13 mouse cellular contexts compared by ENCODE assay signal in genomic region chr15:9528186-9528935, GRCm38 (mm10). TPM values are rescaled to one million over a fixed set of nuclear protein-coding genes. Genes with fewer than 3 reads are reported as not detected.
DNase-seq lines count a peak whose midpoint lies in the region; ATAC-seq and TF ChIP-seq lines count a peak whose summit lies in the region.
"Had no signal": no experiment of that assay in that cellular context is flagged by ENCODE, and none has a peak within 500 bp of the region (broad histone marks: within the 10 kb centered on the region; RNA-seq: fewer than 3 reads in every experiment).

No protein-coding gene starts in this region.

- no peaks in the 10 kb centered on the region for H3K36me3 ChIP-seq in thymus, adult 2 months (ENCODE audit: control insufficient read depth, insufficient read depth, low read length)
- no peaks in the 10 kb centered on the region for H3K36me3 ChIP-seq in forebrain, embryonic 15.5 days
- H3K36me3 ChIP-seq in intestine, embryonic 15.5 days, result no peaks in the 10 kb centered on the region

- H3K4me1 ChIP-seq in thymus, adult 2 months (replicated peaks; ENCODE audit: control insufficient read depth, insufficient read depth, low read length), result peaks cover 3% of the 10 kb centered on the region; the same call in 1 of the 2 replicates
- H3K4me1 ChIP-seq in forebrain, embryonic 15.5 days, result no peaks in the 10 kb centered on the region
- no peaks in the 10 kb centered on the region for H3K4me1 ChIP-seq in intestine, embryonic 15.5 days (replicated peaks)

- H3K27ac ChIP-seq in thymus, adult 2 months (ENCODE audit: control insufficient read depth, insufficient read depth, low read length), result no peak overlapping the region
- no peak overlapping the region for H3K27ac ChIP-seq in forebrain, embryonic 15.5 days (replicated peaks)
- H3K27ac ChIP-seq in intestine, embryonic 15.5 days, result no peak overlapping the region

- no peak for TF ChIP-seq CTCF in thymus, adult 2 months (IDR thresholded peaks at IDR 0.05; ENCODE audit: borderline replicate concordance, control insufficient read depth, extremely low read depth, insufficient read depth, low read length, poor library complexity)

- no peak for TF ChIP-seq POLR2A in thymus, adult 2 months (IDR thresholded peaks at IDR 0.05; ENCODE audit: control insufficient read depth, extremely low read depth, insufficient read depth, low read length, poor library complexity)

- ATAC-seq in frontal cortex, adult (ENCODE audit: low TSS enrichment), result peak; percentile 55; the same call in 1 of the 2 replicates
- ATAC-seq in inflammation-experienced regulatory T-cells, adult 6 months, result peak; percentile 61
- ATAC-seq in forebrain, embryonic 15.5 days (replicated peaks), result no peak
- no peak for ATAC-seq in intestine, embryonic 15.5 days
- ATAC-seq: intestine, embryonic 16.5 days had no signal

- DNase-seq in frontal cortex, postnatal 10 days (ENCODE audit: low spot score in 2 of 2), result no peak
- DNase-seq in thymus, adult 2 months, result peak; percentile 14
- DNase-seq in thymus, postnatal 36 days, result no peak
- DNase-seq in thymus, postnatal 4 days, result peak; percentile 15
- DNase-seq: embryo, embryonic 11 days; gastrocnemius, postnatal 25 days; lung, adult 2 months had no signal

- no peak overlapping the region for H3K4me3 ChIP-seq in thymus, adult 2 months (ENCODE audit: control insufficient read depth, insufficient read depth, low read length)
- no peak overlapping the region for H3K4me3 ChIP-seq in forebrain, embryonic 15.5 days
- no peak overlapping the region for H3K4me3 ChIP-seq in intestine, embryonic 15.5 days (replicated peaks)

- H3K27me3 ChIP-seq in thymus, adult 2 months (ENCODE audit: control insufficient read depth, insufficient read depth, low read length), result no peaks in the 10 kb centered on the region
- no peaks in the 10 kb centered on the region for H3K27me3 ChIP-seq in forebrain, embryonic 15.5 days
- H3K27me3 ChIP-seq in intestine, embryonic 15.5 days (replicated peaks), result no peaks in the 10 kb centered on the region

- H3K4me2 ChIP-seq in forebrain, embryonic 15.5 days (replicated peaks), result no peak overlapping the region
- H3K4me2 ChIP-seq in intestine, embryonic 15.5 days (replicated peaks), result no peak overlapping the region

- 5% methylated on average over 3 of the region's 3 CpGs for WGBS in thymus, adult 2 months
- WGBS in forebrain, embryonic 15.5 days, result 68% methylated on average over 3 of the region's 3 CpGs
- 70% methylated on average over 3 of the region's 3 CpGs for WGBS in intestine, embryonic 15.5 days

- H3K9ac ChIP-seq in forebrain, embryonic 15.5 days (replicated peaks), result no peak overlapping the region
- no peak overlapping the region for H3K9ac ChIP-seq in intestine, embryonic 15.5 days

- no peaks in the 10 kb centered on the region for H3K9me3 ChIP-seq in forebrain, embryonic 15.5 days
- no peaks in the 10 kb centered on the region for H3K9me3 ChIP-seq in intestine, embryonic 15.5 days

RNA-seq across cellular contexts. Expression of gene Il7r, which starts 1.6 kb away (rescaled TPM):
- 10.1 and 10.9 TPM in 2 replicates for polyA plus RNA-seq in thymus, adult 2 months (2012; rRNA removed)
- 100 to 1,000 TPM in 2 of 3 experiments, 10 to 100 TPM in 1; 91.9 to 193 (median 146) TPM for polyA plus RNA-seq in inflammation-experienced regulatory T-cells, adult 6 months (2017; shearing (Covaris generic))
- polyA plus RNA-seq in forebrain, embryonic 15.5 days (2015; fragmentation: Nextera tagmentation; extraction: Ambion mirVana), result not detected in 2 replicates
- 1.4 and 1.6 TPM in 2 replicates for polyA plus RNA-seq in intestine, embryonic 15.5 days (2015; fragmentation: Nextera tagmentation; extraction: Ambion mirVana)
- polyA plus RNA-seq: forebrain, embryonic 11.5 days had no signal

Comparison
In these comparisons a context has a peak if more than half of its experiments do, and no peak if none do; other contexts are left out.
1. DNase-seq: peak in thymus, adult 2 months (single experiment) and thymus, postnatal 4 days (single experiment); none in frontal cortex, postnatal 10 days (0 of 2) and thymus, postnatal 36 days (0 of 2).
2. ATAC-seq: peak in frontal cortex, adult (single experiment) and inflammation-experienced regulatory T-cells, adult 6 months (single experiment); none in forebrain, embryonic 15.5 days (single experiment) and intestine, embryonic 15.5 days (single experiment).